Mouse (Mus musculus) C2C12 (cell line): ENCODE results near the gene Snx20. TPM values are rescaled to one million over a fixed set of nuclear protein-coding genes. Genes with fewer than 3 reads are reported as not detected.

ENCODE experiments used
- H3K27me3 ChIP-seq: one replicate; pipeline ENCODE4 v1.6.1; 2011; ENCODE audit not compliant: control insufficient read depth, insufficient read depth, insufficient read length
- H3K36me3 ChIP-seq: one replicate; pipeline ENCODE4 v1.6.1; 2011; ENCODE audit not compliant: control insufficient read depth, insufficient read depth
- H3K4me3 ChIP-seq: one replicate; pipeline ENCODE4 v1.5.1; 2011; ENCODE audit warnings: mild to moderate bottlenecking, control low read depth; ENCODE audit not compliant: poor library complexity, insufficient read depth, severe bottlenecking
- H3K79me2 ChIP-seq: one replicate; pipeline ENCODE4 v1.6.1; 2011; ENCODE audit not compliant: control insufficient read depth, insufficient read depth
- H3K79me3 ChIP-seq: one replicate; pipeline ENCODE4 v1.6.1; 2011; ENCODE audit warnings: low read depth, control low read depth
- H3ac ChIP-seq: one replicate; pipeline ENCODE3; 2011; ENCODE audit warnings: low read depth; ENCODE audit not compliant: control insufficient read depth, insufficient read length
- CEBPB ChIP-seq: IDR thresholded peaks from one replicate; pipeline ENCODE4 v1.6.1; 2011; ENCODE audit warnings: low read depth, mild to moderate bottlenecking, control low read depth, moderate library complexity
- CTCF ChIP-seq: IDR thresholded peaks from one replicate; pipeline ENCODE4 v1.5.1; 2011; ENCODE audit not compliant: control insufficient read depth, insufficient read depth, insufficient read length
- FOSL1 ChIP-seq: IDR thresholded peaks from one replicate; pipeline ENCODE4 v1.8.0; 2011; ENCODE audit warnings: mild to moderate bottlenecking, low read length; ENCODE audit not compliant: poor library complexity, insufficient read depth, severe bottlenecking
- MAX ChIP-seq: IDR thresholded peaks from one replicate; pipeline ENCODE4 v1.6.1; 2011; ENCODE audit warnings: mild to moderate bottlenecking, control low read depth
- MYOD1 ChIP-seq: IDR thresholded peaks from one replicate; pipeline ENCODE4 v1.6.1; 2011; ENCODE audit warnings: low read depth; ENCODE audit not compliant: control insufficient read depth, insufficient read length
- MYOG ChIP-seq: IDR thresholded peaks from one replicate; pipeline ENCODE4 v1.6.1; 2011; ENCODE audit not compliant: control insufficient read depth, insufficient read length; ENCODE audit errors: extremely low read depth
- USF1 ChIP-seq: IDR thresholded peaks from one replicate; pipeline ENCODE4 v1.6.1; 2011; ENCODE audit warnings: low read depth, mild to moderate bottlenecking, control low read depth, moderate library complexity
- polyA plus RNA-seq: library from polyadenylated mRNA; unstranded; fragments of >200 nt; fragmentation: generic; extraction: Trizol; gene quantifications from one replicate; pipeline ENCODE4 v1.2.1, GENCODE M21; 2012; ENCODE audit warnings: missing spikeins

The Snx20 gene
- polyA plus RNA-seq, 1 experiment = 0.09 TPM

DNA sequence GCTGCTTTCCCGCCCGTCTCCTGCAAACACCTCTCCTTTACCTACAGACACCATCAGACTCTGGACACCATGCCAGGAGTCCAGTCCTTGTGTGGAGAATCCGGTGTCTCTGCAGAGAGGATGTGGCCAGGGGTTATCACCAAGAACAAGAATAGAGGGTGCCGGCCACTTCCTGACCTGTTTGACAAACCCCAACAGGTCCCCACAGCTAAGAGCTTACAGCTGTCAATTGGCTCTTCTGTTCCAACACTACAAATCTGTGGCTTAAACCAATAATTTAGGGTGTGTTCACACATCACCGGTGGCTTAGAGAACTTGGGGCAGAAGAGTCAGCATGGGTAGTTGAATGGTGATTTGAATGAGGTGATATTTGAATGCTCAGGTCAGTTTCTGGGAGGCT, 17.3 kb downstream of the Snx20 start:
- TF ChIP-seq CTCF = no peak

DNA sequence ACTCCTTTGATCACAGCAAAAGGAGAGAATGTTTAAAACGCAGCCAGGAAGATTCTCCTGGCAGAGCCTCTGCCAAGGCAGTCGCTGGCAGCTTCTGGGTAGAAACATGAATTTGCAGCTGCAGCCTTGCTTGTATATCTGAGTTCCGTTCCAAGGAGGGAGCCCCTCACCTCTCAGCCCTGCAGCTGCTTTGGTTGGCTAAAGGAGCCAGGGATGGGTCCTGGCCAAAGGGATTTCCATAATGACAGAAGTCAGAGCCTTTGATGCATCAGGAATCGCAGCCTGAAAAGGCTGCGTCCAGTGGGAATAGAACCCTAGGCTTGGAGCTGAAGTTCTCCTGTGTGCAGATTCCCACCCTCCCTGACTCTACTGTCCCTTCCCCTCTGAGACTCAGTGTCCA, 20.9 kb downstream of the Snx20 start:
- peaks cover 41% of the 10 kb centered on the region for H3K27me3 ChIP-seq
- no peaks in the 10 kb centered on the region for H3K79me3 ChIP-seq
- no peaks in the 10 kb centered on the region for H3K36me3 ChIP-seq
- no peak overlapping the region for H3ac ChIP-seq
- TF ChIP-seq MYOG = no peak
- no peak for TF ChIP-seq FOSL1
- no peak for TF ChIP-seq CEBPB
- no peak for TF ChIP-seq MYOD1
- TF ChIP-seq MAX = no peak
- no peak for TF ChIP-seq USF1
- TF ChIP-seq CTCF = no peak
- no peaks in the 10 kb centered on the region for H3K79me2 ChIP-seq
- H3K4me3 ChIP-seq = no peak overlapping the region

More for the DNA sequence above, 17.3 kb downstream of the Snx20 start:
- Histone ChIP-seq H3K79me2 (no peaks in the 10 kb centered on the region), H3K36me3 (no peaks in the 10 kb centered on the region), H3ac (no peak overlapping the region), H3K79me3 (no peaks in the 10 kb centered on the region), H3K4me3 (no peak overlapping the region), H3K27me3 (peaks cover 34% of the 10 kb centered on the region)

- no peak for TF ChIP-seq CEBPB
- TF ChIP-seq FOSL1 = no peak
- TF ChIP-seq MYOG = no peak
- TF ChIP-seq USF1 = no peak
- no peak for TF ChIP-seq MAX
- TF ChIP-seq MYOD1 = no peak
- TF ChIP-seq CTCF = no peak
- H3K79me3 ChIP-seq = no peaks in the 10 kb centered on the region
- H3ac ChIP-seq = no peak overlapping the region
- peaks cover 40% of the 10 kb centered on the region for H3K27me3 ChIP-seq
- H3K79me2 ChIP-seq = no peaks in the 10 kb centered on the region
- H3K36me3 ChIP-seq = no peaks in the 10 kb centered on the region
- H3K4me3 ChIP-seq = no peak overlapping the region
These were observed 25.7 kb downstream of the Snx20 start for GRCm38 (mm10) chr8:88610271-88610670.

DNA sequence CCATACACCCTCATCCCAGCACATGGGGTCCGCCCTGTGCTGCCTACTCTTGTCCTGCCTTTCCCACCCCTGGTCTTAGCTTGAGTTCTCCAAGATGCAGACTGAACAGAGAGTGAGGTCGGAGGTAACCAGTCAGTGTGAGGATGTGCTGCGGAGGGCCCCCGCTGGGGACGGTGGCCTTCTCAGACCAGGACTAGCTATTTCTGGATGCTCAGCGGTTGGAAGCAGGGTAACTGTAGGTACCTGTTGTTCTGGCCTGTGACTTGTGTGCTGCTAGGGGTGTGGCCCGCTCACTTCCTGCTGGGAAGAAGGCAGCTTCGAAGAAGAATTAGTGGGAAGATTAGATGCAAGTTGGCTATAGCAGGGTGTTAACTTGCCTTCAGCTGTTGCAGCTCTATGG, 26.9 kb downstream of the Snx20 start:
- Histone ChIP-seq H3K79me2 (no peaks in the 10 kb centered on the region), H3ac (no peak overlapping the region), H3K4me3 (no peak overlapping the region), H3K36me3 (no peaks in the 10 kb centered on the region), H3K79me3 (no peaks in the 10 kb centered on the region), H3K27me3 (peaks cover 35% of the 10 kb centered on the region)
- TF ChIP-seq MYOD1 (no peak), MAX (no peak), CEBPB (no peak), MYOG (no peak), USF1 (no peak), FOSL1 (no peak), CTCF (no peak)

DNA sequence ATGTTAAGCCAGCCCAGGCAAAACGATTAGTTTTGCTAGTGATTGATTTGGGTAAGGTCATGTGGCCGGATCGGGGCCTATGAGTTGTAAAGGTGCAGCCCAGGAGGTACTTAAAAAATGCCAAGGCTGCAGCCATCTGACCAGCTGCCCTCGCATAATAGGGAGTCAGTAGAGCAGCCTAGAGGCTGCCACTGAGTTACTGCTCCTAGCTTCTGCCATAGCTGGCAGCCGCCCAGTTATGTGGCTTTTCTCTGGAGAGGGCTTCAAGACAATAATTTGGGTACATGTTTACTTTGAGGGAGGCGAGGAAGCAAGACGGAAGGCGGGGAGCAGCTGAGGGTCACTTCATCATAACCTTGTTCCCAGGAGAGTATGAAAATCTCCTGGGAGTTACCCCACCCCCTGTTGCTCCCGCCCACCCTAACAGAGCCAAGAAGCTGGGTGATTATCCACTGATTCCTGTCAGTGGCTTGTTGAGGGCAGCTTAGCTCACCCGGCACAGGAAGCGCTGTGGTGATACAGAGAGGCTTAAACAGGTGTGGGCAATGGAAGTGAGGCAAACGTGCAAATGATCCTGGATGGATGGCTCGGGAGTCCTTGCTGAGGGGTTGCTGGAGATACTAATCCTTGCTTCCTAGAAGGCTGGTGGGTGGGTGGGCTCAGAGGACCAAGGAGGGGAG, 30.4 kb downstream of the Snx20 start:
- H3K4me3 ChIP-seq = no peak overlapping the region
- TF ChIP-seq MAX = no peak
- no peak for TF ChIP-seq MYOG
- no peak for TF ChIP-seq CTCF
- no peak for TF ChIP-seq MYOD1
- no peak for TF ChIP-seq FOSL1
- TF ChIP-seq USF1 = no peak
- H3K79me2 ChIP-seq = no peaks in the 10 kb centered on the region
- H3K27me3 ChIP-seq = peaks cover 25% of the 10 kb centered on the region
- no peaks in the 10 kb centered on the region for H3K36me3 ChIP-seq
- no peaks in the 10 kb centered on the region for H3K79me3 ChIP-seq
- no peak overlapping the region for H3ac ChIP-seq

- Histone ChIP-seq H3K79me2 (no peaks in the 10 kb centered on the region), H3K27me3 (peaks cover 14% of the 10 kb centered on the region), H3K36me3 (no peaks in the 10 kb centered on the region), H3K79me3 (no peaks in the 10 kb centered on the region), H3K4me3 (no peak overlapping the region), H3ac (no peak overlapping the region)
- TF ChIP-seq MYOG (no peak), CTCF (no peak), CEBPB (no peak), MYOD1 (no peak), USF1 (no peak), FOSL1 (no peak), MAX (no peak)
These were observed 31.6 kb downstream of the Snx20 start for GRCm38 (mm10) chr8:88604065-88605038.
